Mouse (Mus musculus) neutrophil, adult 65 days (primary cell): ENCODE measurements around the gene Pla2g4d. TPM values are rescaled to one million over a fixed set of nuclear protein-coding genes. Genes with fewer than 3 reads are reported as not detected.

Experiments used
- total RNA-seq: library from RNA; stranded (reverse); gene quantifications from 2 replicates; pipeline ENCODE4 v1.2.4, GENCODE M21; 2023

The Pla2g4d gene
- not detected in 2 replicates for total RNA-seq

GRCm38 (mm10) chr2:120288995-120289394 is at the start of gene Pla2g4d:
Pla2g4d (minus strand) TSS chr2:120289197.

GRCm38 (mm10) chr2:120313976-120314375 is 25.0 kb upstream of the Pla2g4d start, which contains the start of gene Pla2g4f:
Pla2g4f (minus strand) TSS chr2:120314165.

GRCm38 (mm10) chr2:120244679-120245420 is 44.1 kb downstream of the Pla2g4d start, which contains the start of gene Pla2g4e:
Pla2g4e (minus strand) TSS chr2:120245335.

Other genes starting within 250 kb of the Pla2g4d start
- gene Ehd4, start 134.6 kb downstream of the Pla2g4d start, total RNA-seq, result 70.0 and 83.0 TPM in 2 replicates
- not detected in 2 replicates for gene Pla2g4e, start 43.9 kb downstream of the Pla2g4d start, total RNA-seq
- gene Pla2g4f, start 25.0 kb upstream of the Pla2g4d start, total RNA-seq, result not detected in 2 replicates
- gene Vps39, start 63.9 kb upstream of the Pla2g4d start, total RNA-seq, result 32.4 and 58.1 TPM in 2 replicates
- gene Ganc, start 114.7 kb upstream of the Pla2g4d start, total RNA-seq, result 14.4 and 19.1 TPM in 2 replicates
- 25.4 and 31.8 TPM in 2 replicates for gene Tmem87a, start 114.9 kb upstream of the Pla2g4d start, total RNA-seq
- gene Capn3, start 166.8 kb upstream of the Pla2g4d start, total RNA-seq, result 0.27 and 0.82 TPM in 2 replicates